Mouse (Mus musculus): Measurements from ENCODE around the gene Grik1. TPM values are rescaled to one million over a fixed set of nuclear protein-coding genes. Genes with fewer than 3 reads are reported as not detected.

Gene Grik1
- total RNA-seq, 1 experiment from 2014 or later: not detected

- no peak for ATAC-seq (ENCODE audit: extremely low read depth, insufficient number of reproducible peaks, low FRiP score, poor library complexity, severe bottlenecking)
These were observed 305.7 kb downstream of the Grik1 start for GRCm38 (mm10) chr16:87984201-87984870.

DNA sequence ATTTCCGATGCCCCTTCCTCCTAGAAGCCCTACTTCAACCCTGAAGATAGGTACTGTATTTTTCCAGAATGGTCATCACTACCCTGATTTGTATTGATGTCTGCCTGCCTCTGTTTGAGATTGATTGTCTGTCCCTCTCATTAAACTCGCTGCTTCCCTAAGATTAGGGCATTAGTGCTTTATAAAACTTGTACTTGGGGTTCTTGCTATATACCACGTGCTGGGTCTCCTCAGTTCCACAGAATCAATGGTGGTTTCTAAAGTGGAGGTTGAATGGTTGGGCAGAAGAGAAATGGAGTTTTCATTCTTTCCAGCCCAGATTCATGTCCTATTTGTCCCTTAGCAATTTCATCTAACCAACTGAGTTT, 316.0 kb downstream of the Grik1 start:
- no peak for ATAC-seq (ENCODE audit: extremely low read depth, insufficient number of reproducible peaks, low FRiP score, poor library complexity, severe bottlenecking)

DNA sequence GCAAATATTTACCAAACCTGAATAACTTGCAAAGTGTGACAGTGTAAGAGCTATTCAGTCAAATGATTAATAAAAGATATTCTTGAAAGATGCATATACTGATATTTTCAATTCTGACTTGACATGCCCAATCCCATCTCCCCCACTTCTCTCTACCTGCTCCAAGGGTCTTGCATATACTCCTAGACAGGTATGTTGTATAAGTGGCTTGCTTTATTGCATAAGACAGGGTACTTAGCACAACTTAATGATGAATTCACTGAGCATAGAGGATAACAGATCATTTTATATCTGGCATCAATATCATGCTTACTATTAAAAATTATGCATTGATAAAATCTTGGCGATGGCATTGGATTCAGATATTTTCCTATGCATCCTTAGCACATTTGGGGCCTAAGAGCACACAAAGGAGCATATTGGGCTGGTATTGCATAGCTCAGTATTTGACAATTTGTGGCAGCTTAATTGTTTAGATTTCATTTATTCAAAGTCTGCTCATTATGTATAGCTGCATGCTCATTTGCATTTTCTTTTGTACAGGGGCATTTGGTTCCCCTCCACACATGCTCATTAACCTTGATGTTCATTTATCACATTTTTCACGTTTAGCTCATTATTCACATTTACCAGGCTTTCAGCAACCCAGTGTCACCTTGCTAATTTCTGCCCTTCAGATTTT, 316.5 kb downstream of the Grik1 start:
- ATAC-seq (ENCODE audit: extremely low read depth, insufficient number of reproducible peaks, low FRiP score, poor library complexity, severe bottlenecking): no peak

DNA sequence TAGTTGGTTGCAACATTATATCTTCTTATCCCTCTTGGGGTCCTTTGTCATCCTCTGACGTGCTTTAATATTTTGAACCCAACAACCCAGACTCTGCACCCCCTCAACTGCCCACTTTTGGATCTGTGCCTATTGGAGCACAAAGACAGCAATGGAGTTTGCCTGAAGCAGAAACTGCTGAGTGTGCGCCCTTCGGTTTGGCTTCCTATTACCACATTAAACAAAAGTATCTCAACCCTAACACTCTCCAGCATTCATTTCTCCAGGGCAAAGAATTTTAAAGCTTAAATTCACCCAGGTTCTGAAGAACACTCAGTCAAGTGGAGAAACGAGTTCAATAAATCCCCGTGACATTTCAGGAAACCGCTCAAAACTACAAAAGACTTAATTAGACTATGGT, 318.2 kb downstream of the Grik1 start:
- no peak for ATAC-seq (ENCODE audit: extremely low read depth, insufficient number of reproducible peaks, low FRiP score, poor library complexity, severe bottlenecking)

DNA sequence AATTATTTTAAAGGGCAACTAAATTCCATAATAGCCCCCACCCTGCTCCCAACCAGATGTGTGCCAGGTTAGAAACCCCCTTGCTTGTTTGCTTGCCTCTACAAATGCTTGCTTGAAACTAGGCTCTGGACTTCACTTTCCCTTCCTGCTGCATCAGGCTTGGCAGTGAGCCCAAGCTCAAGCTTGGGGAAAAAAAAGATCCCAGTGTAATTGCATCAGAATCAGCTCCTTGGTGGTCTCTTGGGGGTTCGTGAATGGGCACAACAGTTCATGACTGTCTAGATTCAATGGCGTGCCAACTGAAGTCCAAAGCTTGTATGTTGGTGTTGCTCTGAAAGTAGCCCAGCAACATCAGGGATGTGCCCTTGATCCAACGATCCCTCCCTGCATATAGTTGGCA, 320.1 kb downstream of the Grik1 start:
- ATAC-seq (ENCODE audit: extremely low read depth, insufficient number of reproducible peaks, low FRiP score, poor library complexity, severe bottlenecking): no peak

DNA sequence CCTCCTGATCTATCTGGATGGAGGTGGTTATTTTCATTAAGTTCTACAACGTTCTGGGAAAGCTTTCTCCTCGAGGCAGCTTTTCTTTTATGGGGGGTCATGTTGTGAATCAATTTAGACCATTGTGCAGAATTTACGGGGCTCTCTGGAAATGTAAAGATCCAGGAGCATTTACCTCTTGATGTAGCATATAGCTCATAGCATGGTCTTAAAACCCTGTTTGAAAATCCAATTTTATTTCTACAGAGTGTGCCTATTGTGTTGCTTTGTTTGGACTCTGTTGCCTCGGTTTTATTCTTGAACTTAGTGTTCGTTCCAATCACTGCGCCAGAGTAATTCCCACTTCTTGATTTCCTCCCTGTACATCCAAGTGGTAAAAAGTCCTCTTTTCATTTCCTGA, 328.6 kb downstream of the Grik1 start:
- no peak for ATAC-seq (ENCODE audit: extremely low read depth, insufficient number of reproducible peaks, low FRiP score, poor library complexity, severe bottlenecking)

- no peak for ATAC-seq (ENCODE audit: extremely low read depth, insufficient number of reproducible peaks, low FRiP score, poor library complexity, severe bottlenecking)
These were observed 332.6 kb downstream of the Grik1 start for GRCm38 (mm10) chr16:87957449-87957848.

- no peak for ATAC-seq (ENCODE audit: extremely low read depth, insufficient number of reproducible peaks, low FRiP score, poor library complexity, severe bottlenecking)
These were observed 333.9 kb downstream of the Grik1 start for GRCm38 (mm10) chr16:87956178-87956577.

GRCm38 (mm10) chr16:87954715-87955441, 335.2 kb downstream of the Grik1 start:
- no peak for ATAC-seq (ENCODE audit: extremely low read depth, insufficient number of reproducible peaks, low FRiP score, poor library complexity, severe bottlenecking)

DNA sequence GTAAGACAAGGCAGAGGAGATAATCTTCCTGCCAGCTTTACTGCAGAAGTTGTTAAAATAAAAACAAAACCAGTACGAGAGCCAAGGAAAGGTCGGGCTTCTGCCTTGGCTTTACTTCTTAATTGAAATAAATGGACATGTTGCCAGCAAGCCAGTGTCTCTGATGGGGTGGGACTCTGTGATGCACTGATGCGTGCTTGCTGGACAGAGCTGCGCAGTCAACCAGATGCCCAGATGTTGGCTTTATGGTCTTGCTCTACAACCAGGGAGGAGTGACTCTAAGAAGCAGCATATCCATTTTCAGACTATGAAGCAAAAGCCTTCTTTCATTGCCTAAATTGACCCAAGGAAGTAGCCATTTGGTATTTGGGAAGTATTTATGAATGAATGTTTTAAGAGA, 336.9 kb downstream of the Grik1 start:
- ATAC-seq (ENCODE audit: extremely low read depth, insufficient number of reproducible peaks, low FRiP score, poor library complexity, severe bottlenecking): no peak

DNA sequence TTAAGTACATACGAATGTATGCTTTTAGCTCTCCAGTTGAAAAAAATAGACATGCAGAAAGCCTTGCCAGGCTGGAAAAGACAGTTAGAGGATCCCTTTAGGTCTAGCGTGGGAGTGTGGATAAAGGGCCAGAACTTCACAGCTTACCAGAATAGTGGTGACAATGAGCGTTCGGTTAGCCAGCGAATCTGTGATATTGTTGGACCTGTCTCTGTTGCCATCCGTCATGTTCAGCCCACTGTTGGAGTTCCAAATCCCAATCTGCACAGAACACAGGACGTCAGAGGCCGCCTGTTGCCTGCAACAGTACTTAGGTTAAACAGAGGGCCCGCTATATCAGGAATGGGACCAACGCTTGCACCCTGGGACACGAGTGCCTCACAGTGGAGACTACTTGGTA, 340.2 kb downstream of the Grik1 start:
- ATAC-seq (ENCODE audit: extremely low read depth, insufficient number of reproducible peaks, low FRiP score, poor library complexity, severe bottlenecking): no peak

DNA sequence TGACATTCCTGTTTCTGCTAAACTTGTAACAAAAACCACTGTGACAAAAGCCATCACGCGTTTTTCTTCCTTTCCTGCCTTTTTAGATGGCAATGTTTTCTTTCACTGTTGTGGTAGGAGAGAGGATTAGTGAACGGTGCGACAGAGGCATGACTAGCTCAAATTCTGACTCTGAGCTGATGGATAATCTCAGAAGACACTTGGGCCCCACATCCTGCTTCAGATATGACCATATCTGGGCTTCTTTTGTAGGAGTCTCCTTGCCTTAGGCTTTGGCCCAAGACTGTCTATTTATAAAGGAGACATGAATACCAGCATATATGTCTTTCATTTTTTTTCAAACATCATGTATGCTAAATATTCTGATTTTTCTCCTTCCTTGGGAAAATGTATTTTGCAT, 341.9 kb downstream of the Grik1 start:
- no peak for ATAC-seq (ENCODE audit: extremely low read depth, insufficient number of reproducible peaks, low FRiP score, poor library complexity, severe bottlenecking)

GRCm38 (mm10) chr16:87944318-87944717, 345.7 kb downstream of the Grik1 start:
- ATAC-seq (ENCODE audit: extremely low read depth, insufficient number of reproducible peaks, low FRiP score, poor library complexity, severe bottlenecking): no peak

GRCm38 (mm10) chr16:87942103-87942865, 347.8 kb downstream of the Grik1 start:
- no peak for ATAC-seq (ENCODE audit: extremely low read depth, insufficient number of reproducible peaks, low FRiP score, poor library complexity, severe bottlenecking)

GRCm38 (mm10) chr16:87934685-87935084, 355.4 kb downstream of the Grik1 start:
- no peak for ATAC-seq (ENCODE audit: extremely low read depth, insufficient number of reproducible peaks, low FRiP score, poor library complexity, severe bottlenecking)

DNA sequence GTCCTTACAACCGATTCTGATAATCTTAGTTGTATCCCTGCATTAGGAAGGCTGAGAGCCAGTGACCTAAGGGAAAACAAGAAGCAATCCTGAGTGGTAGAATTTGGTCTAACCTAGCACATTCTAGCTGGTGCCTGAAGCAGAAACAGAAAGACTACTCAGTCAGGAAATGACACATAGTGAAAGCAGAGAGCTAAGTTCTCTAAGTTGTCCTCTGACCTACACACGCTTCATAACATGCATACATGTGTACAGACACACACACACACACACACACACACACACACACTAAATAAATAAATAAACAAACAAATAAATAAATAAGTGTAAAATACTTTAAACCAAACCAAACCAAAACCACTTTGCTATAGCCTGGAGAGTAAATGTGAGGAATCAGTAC, 358.7 kb downstream of the Grik1 start:
- no peak for ATAC-seq (ENCODE audit: extremely low read depth, insufficient number of reproducible peaks, low FRiP score, poor library complexity, severe bottlenecking)

DNA sequence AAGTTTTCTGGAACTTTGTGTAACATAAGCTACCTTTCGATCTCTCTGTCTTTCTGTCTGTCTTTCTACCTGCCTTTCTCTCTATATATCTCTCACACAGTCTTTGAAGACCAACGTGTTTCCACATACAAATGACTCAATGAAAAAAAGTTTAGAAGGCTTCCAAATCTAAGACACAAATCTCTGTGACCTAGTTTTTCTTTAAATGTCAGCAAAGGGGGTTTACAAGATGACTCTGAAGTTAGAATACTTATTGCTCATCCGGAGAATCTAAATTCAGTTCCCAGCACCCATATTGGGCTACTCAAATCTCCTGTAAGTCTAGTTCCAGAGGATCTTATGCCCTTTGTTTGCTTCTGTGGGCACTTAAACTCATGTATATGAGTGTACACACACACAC, 359.5 kb downstream of the Grik1 start:
- no peak for ATAC-seq (ENCODE audit: extremely low read depth, insufficient number of reproducible peaks, low FRiP score, poor library complexity, severe bottlenecking)

- no peak for ATAC-seq (ENCODE audit: extremely low read depth, insufficient number of reproducible peaks, low FRiP score, poor library complexity, severe bottlenecking)
These were observed 361.4 kb downstream of the Grik1 start for GRCm38 (mm10) chr16:87928671-87929070.

DNA sequence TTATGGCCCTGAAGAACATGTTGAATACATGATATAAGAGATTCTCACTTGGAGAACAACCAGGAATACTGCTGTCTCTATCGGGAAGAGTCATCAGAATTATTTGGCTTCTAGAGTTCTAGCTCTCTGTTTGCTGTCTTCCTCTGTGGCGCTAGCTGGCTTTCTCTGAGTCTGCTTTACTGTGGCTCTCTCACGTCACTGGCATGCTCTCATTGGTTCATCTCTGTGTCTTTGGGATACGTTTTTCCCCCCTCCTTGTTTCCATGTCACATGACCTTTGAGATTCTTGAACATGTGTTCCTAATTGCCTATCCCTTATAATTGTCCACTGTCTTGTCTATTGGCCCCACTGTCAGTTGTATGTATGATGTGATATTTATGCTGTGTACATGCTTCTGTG, 372.2 kb downstream of the Grik1 start:
- no peak for ATAC-seq (ENCODE audit: extremely low read depth, insufficient number of reproducible peaks, low FRiP score, poor library complexity, severe bottlenecking)

GRCm38 (mm10) chr16:87917157-87917546, 372.9 kb downstream of the Grik1 start:
- no peak for ATAC-seq (ENCODE audit: extremely low read depth, insufficient number of reproducible peaks, low FRiP score, poor library complexity, severe bottlenecking)

Measured in neutrophil, adult 5-6 weeks (primary cell).